Mouse (Mus musculus) cerebral cortex, adult 2 months (tissue): Measurements from ENCODE around the gene Tec.

ENCODE experiments used
- WGBS: fragments of 180-500 bp; shearing (Covaris S2); methylation state at CpG from one replicate; pipeline ENCODE4 v1.1.7; 2018; 5-methylcytosine and 5-hydroxymethylcytosine counted together

Gene Tec

GRCm38 (mm10) chr5:72891534-72891933, 23.3 kb upstream of the Tec start:
- WGBS, result 6% methylated on average over 12 of the region's 12 CpGs

- WGBS, result 93% methylated on average over 7 of the region's 7 CpGs
Measured at GRCm38 (mm10) chr5:72888260-72888659, 20.0 kb upstream of the Tec start.

- WGBS, result 76% methylated on average over 19 of the region's 19 CpGs
Measured at GRCm38 (mm10) chr5:72886458-72887222, 18.4 kb upstream of the Tec start.

GRCm38 (mm10) chr5:72883706-72884105, 15.4 kb upstream of the Tec start:
- 78% methylated on average over 3 of the region's 3 CpGs for WGBS

- 52% methylated on average over 2 of the region's 2 CpGs for WGBS
Measured at GRCm38 (mm10) chr5:72882412-72882765, 14.1 kb upstream of the Tec start.

- WGBS, result 60% methylated on average over 12 of the region's 12 CpGs
Measured at GRCm38 (mm10) chr5:72881748-72882411, 13.6 kb upstream of the Tec start.

GRCm38 (mm10) chr5:72879736-72880135, 11.5 kb upstream of the Tec start:
- 51% methylated on average over 5 of the region's 5 CpGs for WGBS

GRCm38 (mm10) chr5:72871114-72871513, 2.8 kb upstream of the Tec start:
- WGBS, result 79% methylated on average over 4 of the region's 4 CpGs

GRCm38 (mm10) chr5:72869779-72870608, 1.7 kb upstream of the Tec start:
- 94% methylated on average over 14 of the region's 14 CpGs for WGBS

GRCm38 (mm10) chr5:72867036-72867672, 1.1 kb downstream of the Tec start:
- WGBS, result 50% methylated on average over 16 of the region's 16 CpGs

- WGBS, result 90% methylated on average over 6 of the region's 6 CpGs
Measured at GRCm38 (mm10) chr5:72866260-72866905, 1.9 kb downstream of the Tec start.

- WGBS, result 84% methylated on average over 3 of the region's 3 CpGs
Measured at GRCm38 (mm10) chr5:72864654-72865178, 3.6 kb downstream of the Tec start.

GRCm38 (mm10) chr5:72863166-72863565, 5.1 kb downstream of the Tec start:
- 94% methylated on average over 9 of the region's 9 CpGs for WGBS

GRCm38 (mm10) chr5:72861726-72862385, 6.4 kb downstream of the Tec start:
- 85% methylated on average over 7 of the region's 7 CpGs for WGBS

GRCm38 (mm10) chr5:72860899-72861298, 7.4 kb downstream of the Tec start:
- WGBS, result 85% methylated on average over 8 of the region's 8 CpGs

- WGBS, result 89% methylated on average over 12 of the region's 12 CpGs
Measured at GRCm38 (mm10) chr5:72858306-72858705, 10.0 kb downstream of the Tec start.

- 86% methylated on average over 4 of the region's 4 CpGs for WGBS
Measured at GRCm38 (mm10) chr5:72857756-72858155, 10.5 kb downstream of the Tec start.

GRCm38 (mm10) chr5:72856255-72856878, 11.9 kb downstream of the Tec start:
- 81% methylated on average over 8 of the region's 8 CpGs for WGBS

GRCm38 (mm10) chr5:72855685-72856124, 12.6 kb downstream of the Tec start:
- WGBS, result 10% methylated on average over 3 of the region's 3 CpGs
